Mouse (Mus musculus) embryonic facial prominence, embryonic 13.5 days (tissue): ENCODE results near the gene Ubap1. TPM values are rescaled to one million over a fixed set of nuclear protein-coding genes. Genes with fewer than 3 reads are reported as not detected.

Source experiments
- ATAC-seq: fragments of 200-750 bp; cut with Nextera tagmentation; 2 replicates; pipeline ENCODE4 v1.8.0; 2017; ENCODE audit warnings: low read depth; ENCODE audit not compliant: insufficient number of reproducible peaks, insufficient read depth, low FRiP score, low TSS enrichment
- H3K27ac ChIP-seq: fragments of 300-500 bp; sonication (generic); 2 replicates; pipeline ENCODE4 v1.5.1; 2015; ENCODE audit warnings: moderate library complexity, mild to moderate bottlenecking, inconsistent platforms
- H3K27me3 ChIP-seq: fragments of 300-500 bp; sonication (generic); 2 replicates; pipeline ENCODE4 v1.6.1; 2015; ENCODE audit warnings: mild to moderate bottlenecking, inconsistent platforms
- H3K36me3 ChIP-seq: fragments of 300-500 bp; sonication (generic); 2 replicates; pipeline ENCODE4 v1.6.1; 2015; ENCODE audit warnings: mild to moderate bottlenecking, inconsistent platforms
- H3K4me1 ChIP-seq: fragments of 300-500 bp; sonication (generic); 2 replicates; pipeline ENCODE4 v1.6.1; 2015; ENCODE audit warnings: inconsistent platforms
- H3K4me2 ChIP-seq: fragments of 300-500 bp; sonication (generic); 2 replicates; pipeline ENCODE4 v1.6.1; 2015; ENCODE audit warnings: moderate library complexity, mild to moderate bottlenecking, inconsistent platforms
- H3K4me3 ChIP-seq: fragments of 300-500 bp; sonication (generic); 2 replicates; pipeline ENCODE4 v1.5.1; 2015; ENCODE audit warnings: mild to moderate bottlenecking, inconsistent platforms
- H3K9ac ChIP-seq: fragments of 300-500 bp; sonication (generic); 2 replicates; pipeline ENCODE4 v1.6.1; 2015; ENCODE audit warnings: mild to moderate bottlenecking, inconsistent platforms
- H3K9me3 ChIP-seq: fragments of 300-500 bp; sonication (generic); 2 replicates; pipeline ENCODE4 v1.6.1; 2016; ENCODE audit warnings: inconsistent platforms
- WGBS: fragments of 180-500 bp; shearing (Covaris S2); methylation state at CpG from one replicate; pipeline ENCODE4 v1.1.7; 2015; ENCODE audit warnings: mixed read lengths; 5-methylcytosine and 5-hydroxymethylcytosine counted together
- polyA plus RNA-seq: library from polyadenylated mRNA; unstranded; fragments of >200 nt; fragmentation: Nextera tagmentation; extraction: Ambion mirVana; gene quantifications from 2 replicates; pipeline ENCODE4 v1.2.1, GENCODE M21; 2015

The Ubap1 gene
- polyA plus RNA-seq, 1 experiment from 2014 or later: 48.9 TPM

- Histone ChIP-seq H3K4me3 (no peak overlapping the region), H3K27me3 (no peaks in the 10 kb centered on the region), H3K36me3 (peaks cover 87% of the 10 kb centered on the region), H3K4me2 (no peak overlapping the region), H3K27ac (no peak overlapping the region), H3K4me1 (no peaks in the 10 kb centered on the region), H3K9me3 (no peaks in the 10 kb centered on the region), H3K9ac (no peak overlapping the region)
- 93% methylated on average over 2 of the region's 2 CpGs for WGBS
- no peak for ATAC-seq
Measured at GRCm38 (mm10) chr4:41391015-41391414, 42.2 kb downstream of the Ubap1 start.

- WGBS: 85% methylated on average over 9 of the region's 9 CpGs
- H3K4me2 ChIP-seq: no peak overlapping the region
- H3K9me3 ChIP-seq: no peaks in the 10 kb centered on the region
- H3K27ac ChIP-seq: no peak overlapping the region
- ATAC-seq: no peak
- no peak overlapping the region for H3K9ac ChIP-seq
- H3K4me1 ChIP-seq: no peaks in the 10 kb centered on the region
- no peaks in the 10 kb centered on the region for H3K27me3 ChIP-seq
- no peak overlapping the region for H3K4me3 ChIP-seq
- peaks cover 77% of the 10 kb centered on the region for H3K36me3 ChIP-seq
Measured at GRCm38 (mm10) chr4:41394651-41395050, 45.9 kb downstream of the Ubap1 start.

GRCm38 (mm10) chr4:41398353-41398752, 49.6 kb downstream of the Ubap1 start:
- no peaks in the 10 kb centered on the region for H3K27me3 ChIP-seq
- H3K9ac ChIP-seq: no peak overlapping the region
- no peak for ATAC-seq
- H3K27ac ChIP-seq: no peak overlapping the region
- 89% methylated on average over 6 of the region's 6 CpGs for WGBS
- no peaks in the 10 kb centered on the region for H3K4me1 ChIP-seq
- H3K9me3 ChIP-seq: no peaks in the 10 kb centered on the region
- no peak overlapping the region for H3K4me3 ChIP-seq
- H3K4me2 ChIP-seq: no peak overlapping the region
- peaks cover 61% of the 10 kb centered on the region for H3K36me3 ChIP-seq

GRCm38 (mm10) chr4:41399904-41400303, 51.1 kb downstream of the Ubap1 start:
- Histone ChIP-seq H3K36me3 (peaks cover 59% of the 10 kb centered on the region), H3K4me2 (no peak overlapping the region), H3K9ac (no peak overlapping the region), H3K4me1 (no peaks in the 10 kb centered on the region), H3K27ac (peak overlapping the region; percentile 17; the same call in 1 of the 2 replicates), H3K4me3 (no peak overlapping the region), H3K27me3 (no peaks in the 10 kb centered on the region), H3K9me3 (no peaks in the 10 kb centered on the region)
- WGBS: 77% methylated on average over 5 of the region's 5 CpGs
- ATAC-seq: no peak

GRCm38 (mm10) chr4:41401167-41401566, 52.4 kb downstream of the Ubap1 start:
- Histone ChIP-seq H3K9ac (no peak overlapping the region), H3K27me3 (no peaks in the 10 kb centered on the region), H3K4me2 (no peak overlapping the region), H3K4me3 (no peak overlapping the region), H3K36me3 (peaks cover 51% of the 10 kb centered on the region), H3K9me3 (no peaks in the 10 kb centered on the region), H3K27ac (no peak overlapping the region), H3K4me1 (no peaks in the 10 kb centered on the region)
- ATAC-seq: no peak

- Histone ChIP-seq H3K27ac (no peak overlapping the region), H3K36me3 (peaks cover 52% of the 10 kb centered on the region), H3K4me1 (no peaks in the 10 kb centered on the region), H3K9ac (no peak overlapping the region), H3K4me3 (no peak overlapping the region), H3K9me3 (no peaks in the 10 kb centered on the region), H3K27me3 (no peaks in the 10 kb centered on the region), H3K4me2 (no peak overlapping the region)
- 92% methylated on average over 5 of the region's 5 CpGs for WGBS
- ATAC-seq: no peak
Measured at GRCm38 (mm10) chr4:41401573-41401972, 52.8 kb downstream of the Ubap1 start.

GRCm38 (mm10) chr4:41406597-41406996, 57.8 kb downstream of the Ubap1 start:
- H3K27ac ChIP-seq: no peak overlapping the region
- H3K4me1 ChIP-seq: no peaks in the 10 kb centered on the region
- no peak overlapping the region for H3K4me3 ChIP-seq
- no peaks in the 10 kb centered on the region for H3K9me3 ChIP-seq
- H3K27me3 ChIP-seq: no peaks in the 10 kb centered on the region
- no peak overlapping the region for H3K4me2 ChIP-seq
- no peak for ATAC-seq
- H3K36me3 ChIP-seq: peaks cover 30% of the 10 kb centered on the region
- H3K9ac ChIP-seq: no peak overlapping the region
- WGBS: 77% methylated on average over 9 of the region's 9 CpGs

- H3K4me1 ChIP-seq: no peaks in the 10 kb centered on the region
- H3K27me3 ChIP-seq: no peaks in the 10 kb centered on the region
- ATAC-seq: no peak
- H3K9ac ChIP-seq: no peak overlapping the region
- H3K27ac ChIP-seq: no peak overlapping the region
- H3K4me3 ChIP-seq: no peak overlapping the region
- H3K4me2 ChIP-seq: no peak overlapping the region
- WGBS: 95% methylated on average over 2 of the region's 2 CpGs
- peaks cover 30% of the 10 kb centered on the region for H3K36me3 ChIP-seq
- H3K9me3 ChIP-seq: no peaks in the 10 kb centered on the region
Measured at GRCm38 (mm10) chr4:41407353-41407752, 58.6 kb downstream of the Ubap1 start.

GRCm38 (mm10) chr4:41409341-41409740, 60.5 kb downstream of the Ubap1 start:
- Histone ChIP-seq H3K9ac (no peak overlapping the region), H3K9me3 (no peaks in the 10 kb centered on the region), H3K4me1 (no peaks in the 10 kb centered on the region), H3K4me2 (no peak overlapping the region), H3K27me3 (no peaks in the 10 kb centered on the region), H3K4me3 (no peak overlapping the region), H3K27ac (no peak overlapping the region), H3K36me3 (peaks cover 21% of the 10 kb centered on the region; the same call in 1 of the 2 replicates)
- ATAC-seq: no peak
- 97% methylated on average over 1 of the region's 1 CpGs for WGBS

- Histone ChIP-seq H3K27me3 (no peaks in the 10 kb centered on the region), H3K9me3 (no peaks in the 10 kb centered on the region), H3K4me2 (no peak overlapping the region), H3K27ac (no peak overlapping the region), H3K9ac (no peak overlapping the region), H3K36me3 (peaks cover 5% of the 10 kb centered on the region; the same call in 1 of the 2 replicates), H3K4me3 (no peak overlapping the region), H3K4me1 (no peaks in the 10 kb centered on the region)
- no peak for ATAC-seq
Measured at GRCm38 (mm10) chr4:41416966-41417365, 68.2 kb downstream of the Ubap1 start.

GRCm38 (mm10) chr4:41438931-41439330, 90.1 kb downstream of the Ubap1 start:
- ATAC-seq: no peak
- no peak overlapping the region for H3K4me3 ChIP-seq
- 80% methylated on average over 5 of the region's 5 CpGs for WGBS
- no peak overlapping the region for H3K27ac ChIP-seq
- H3K36me3 ChIP-seq: no peaks in the 10 kb centered on the region
- H3K4me2 ChIP-seq: no peak overlapping the region
- H3K4me1 ChIP-seq: 0 out of 2 replicates have a peak, but pooled peaks cover 4% of the 10 kb centered on the region
- H3K9me3 ChIP-seq: no peaks in the 10 kb centered on the region
- no peaks in the 10 kb centered on the region for H3K27me3 ChIP-seq
- no peak overlapping the region for H3K9ac ChIP-seq
